Mouse (Mus musculus): ENCODE results near the gene Selenot. TPM values are rescaled to one million over a fixed set of nuclear protein-coding genes. Genes with fewer than 3 reads are reported as not detected.

Selenot gene
- polyA plus RNA-seq, 1 experiment from 2014 or later = 22.2 TPM

Other genes with a start within 250 kb of the Selenot start
- gene Tsc22d2, start 161.9 kb upstream of the Selenot start, polyA plus RNA-seq (2015; fragmentation: Nextera tagmentation; extraction: Ambion mirVana) = 7.5 and 7.6 TPM in 2 replicates
- gene Eif2a, start 50.8 kb upstream of the Selenot start, polyA plus RNA-seq (2015; fragmentation: Nextera tagmentation; extraction: Ambion mirVana) = 53.2 and 54.9 TPM in 2 replicates
- 99.0 and 99.3 TPM in 2 replicates for gene Serp1, start 50.7 kb upstream of the Selenot start, polyA plus RNA-seq (2015; fragmentation: Nextera tagmentation; extraction: Ambion mirVana)
- gene Erich6, start 60.6 kb downstream of the Selenot start, polyA plus RNA-seq (2015; fragmentation: Nextera tagmentation; extraction: Ambion mirVana) = 0.09 and 0.18 TPM in 2 replicates
- gene Siah2, start 115.8 kb downstream of the Selenot start, polyA plus RNA-seq (2015; fragmentation: Nextera tagmentation; extraction: Ambion mirVana) = 4.7 and 5.4 TPM in 2 replicates
- gene Mindy4b-ps, start 245.7 kb downstream of the Selenot start, polyA plus RNA-seq (2015; fragmentation: Nextera tagmentation; extraction: Ambion mirVana) = 0.08 and 0.10 TPM in 2 replicates

Data from forebrain, embryonic 13.5 days (tissue).